Mouse (Mus musculus) inflammation-experienced regulatory T-cells, adult 16 weeks (primary cell): Measurements from ENCODE around the gene Gdi2. TPM values are rescaled to one million over a fixed set of nuclear protein-coding genes. Genes with fewer than 3 reads are reported as not detected.

Experiments used
- polyA plus RNA-seq: library from polyadenylated mRNA; unstranded; fragments of 100-300 nt; shearing (Covaris generic); gene quantifications from one replicate; pipeline ENCODE4 v1.2.1, GENCODE M21; 2017

Gdi2 gene
- 407 TPM for polyA plus RNA-seq

GRCm38 (mm10) chr13:3537594-3538222 lies at the start of gene Gdi2:
TSS of gene Gdi2 (plus strand) at chr13:3538063.

DNA sequence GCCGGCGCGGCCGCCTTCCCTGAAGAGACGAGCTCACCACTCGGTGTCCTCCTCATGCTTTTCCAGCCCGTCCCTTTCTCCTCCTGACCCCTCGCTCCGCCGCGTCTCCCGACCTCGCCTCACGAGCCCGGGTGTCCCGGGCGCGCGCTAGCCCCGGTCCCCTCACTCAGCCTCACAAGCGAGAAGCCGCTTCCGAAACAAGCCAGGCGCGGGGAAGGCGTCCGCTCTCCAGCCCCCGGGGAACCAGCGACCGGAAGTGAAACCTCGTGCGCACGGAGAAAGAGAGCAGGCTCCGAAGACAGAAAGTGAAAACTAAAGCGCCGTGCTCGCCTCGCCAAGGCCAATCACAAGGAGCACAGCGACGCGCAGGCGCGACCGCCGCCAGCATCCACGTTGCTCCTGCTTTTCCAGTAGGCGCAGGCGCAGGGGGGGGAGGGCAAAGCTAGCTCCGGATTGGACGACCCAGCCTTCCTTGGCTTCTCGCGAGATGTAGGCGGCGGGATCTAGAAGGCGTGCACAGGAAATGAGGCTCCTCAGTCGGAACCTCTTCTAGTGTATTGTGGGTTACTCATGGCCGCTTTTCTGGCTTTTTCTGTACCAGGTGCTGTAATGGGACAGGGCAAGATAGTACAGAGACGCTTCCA lies 73.1 kb downstream of the Gdi2 start, which contains the start of gene Fam208b:
Gene Fam208b (minus strand): TSS at position 314 of the 644 bp plus-strand sequence.

Other genes with a start within 250 kb of the Gdi2 start
- gene Fam208b, start 73.0 kb downstream of the Gdi2 start, polyA plus RNA-seq: 61.9 TPM
- gene Asb13, start 96.0 kb downstream of the Gdi2 start, polyA plus RNA-seq: 58.6 TPM